Mouse (Mus musculus) midbrain, embryonic 16.5 days (tissue): ENCODE data around the gene Naa60. TPM values are rescaled to one million over a fixed set of nuclear protein-coding genes. Genes with fewer than 3 reads are reported as not detected.

Experiments used
- ATAC-seq: fragments of 200-750 bp; cut with Nextera tagmentation; 2 replicates; pipeline ENCODE4 v1.8.0; 2017; ENCODE audit warnings: moderate TSS enrichment
- H3K27ac ChIP-seq: fragments of 300-500 bp; sonication (generic); 2 replicates; pipeline ENCODE4 v1.5.1; 2014; ENCODE audit warnings: mild to moderate bottlenecking, low read length, mixed read lengths
- H3K27me3 ChIP-seq: fragments of 300-500 bp; sonication (generic); 2 replicates; pipeline ENCODE4 v1.6.1; 2014; ENCODE audit warnings: low read depth, low read length, mixed read lengths; ENCODE audit not compliant: control insufficient read depth, insufficient read depth
- H3K36me3 ChIP-seq: fragments of 300-500 bp; sonication (generic); 2 replicates; pipeline ENCODE4 v1.6.1; 2014; ENCODE audit warnings: mild to moderate bottlenecking, low read length, moderate library complexity, mixed read lengths; ENCODE audit not compliant: control insufficient read depth, insufficient read depth
- H3K4me1 ChIP-seq: fragments of 300-500 bp; sonication (generic); 2 replicates; pipeline ENCODE4 v1.6.1; 2014; ENCODE audit warnings: mild to moderate bottlenecking, low read length, mixed read lengths; ENCODE audit not compliant: control insufficient read depth, insufficient read depth
- H3K4me2 ChIP-seq: fragments of 300-500 bp; sonication (generic); 2 replicates; pipeline ENCODE4 v1.6.1; 2014; ENCODE audit warnings: mild to moderate bottlenecking, low read length, mixed read lengths
- H3K4me3 ChIP-seq: fragments of 300-500 bp; sonication (generic); 2 replicates; pipeline ENCODE4 v1.5.1; 2014; ENCODE audit warnings: low read depth, mild to moderate bottlenecking, low read length, moderate library complexity, mixed read lengths
- H3K9ac ChIP-seq: fragments of 300-500 bp; sonication (generic); 2 replicates; pipeline ENCODE4 v1.6.1; 2014; ENCODE audit warnings: low read depth, low read length, mixed read lengths
- H3K9me3 ChIP-seq: fragments of 300-500 bp; sonication (generic); replicated peaks from 2 replicates; pipeline ENCODE4 v1.6.1; 2014; ENCODE audit warnings: mild to moderate bottlenecking, low read length, mixed read lengths; ENCODE audit not compliant: control insufficient read depth, poor library complexity, severe bottlenecking
- WGBS: fragments of 180-500 bp; shearing (Covaris S2); extraction: QIAGEN DNeasy Blood & Tissue Kit; methylation state at CpG from one replicate; pipeline ENCODE4 v1.1.7; 2014; 5-methylcytosine and 5-hydroxymethylcytosine counted together
- microRNA-seq: library from miRNA; unstranded; fragments of <30 nt; microRNA quantifications from one replicate; pipeline ENCODE4, GENCODE M21; 2017
- polyA plus RNA-seq: library from polyadenylated mRNA; unstranded; fragments of >200 nt; fragmentation: Nextera tagmentation; extraction: Ambion mirVana; gene quantifications from 2 replicates; pipeline ENCODE4 v1.2.1, GENCODE M21; 2015

Gene Naa60
- polyA plus RNA-seq, 1 experiment from 2014 or later: 110 TPM

- Histone ChIP-seq H3K9me3 (no peaks in the 10 kb centered on the region), H3K9ac (no peak overlapping the region), H3K27me3 (no peaks in the 10 kb centered on the region), H3K4me1 (no peaks in the 10 kb centered on the region), H3K4me2 (no peak overlapping the region), H3K4me3 (no peak overlapping the region), H3K36me3 (peaks cover 49% of the 10 kb centered on the region), H3K27ac (no peak overlapping the region)
- WGBS: 98% methylated on average over 1 of the region's 1 CpGs
- ATAC-seq: no peak
Observed at GRCm38 (mm10) chr16:3934091-3934490, 61.9 kb downstream of the Naa60 start.

GRCm38 (mm10) chr16:3934701-3935100 is 62.5 kb downstream of the Naa60 start:
- no peaks in the 10 kb centered on the region for H3K27me3 ChIP-seq
- no peak overlapping the region for H3K9ac ChIP-seq
- no peaks in the 10 kb centered on the region for H3K9me3 ChIP-seq
- 93% methylated on average over 4 of the region's 4 CpGs for WGBS
- H3K36me3 ChIP-seq: peaks cover 51% of the 10 kb centered on the region
- H3K4me1 ChIP-seq: no peaks in the 10 kb centered on the region
- no peak for ATAC-seq
- H3K27ac ChIP-seq: no peak overlapping the region
- H3K4me3 ChIP-seq: no peak overlapping the region
- no peak overlapping the region for H3K4me2 ChIP-seq

DNA sequence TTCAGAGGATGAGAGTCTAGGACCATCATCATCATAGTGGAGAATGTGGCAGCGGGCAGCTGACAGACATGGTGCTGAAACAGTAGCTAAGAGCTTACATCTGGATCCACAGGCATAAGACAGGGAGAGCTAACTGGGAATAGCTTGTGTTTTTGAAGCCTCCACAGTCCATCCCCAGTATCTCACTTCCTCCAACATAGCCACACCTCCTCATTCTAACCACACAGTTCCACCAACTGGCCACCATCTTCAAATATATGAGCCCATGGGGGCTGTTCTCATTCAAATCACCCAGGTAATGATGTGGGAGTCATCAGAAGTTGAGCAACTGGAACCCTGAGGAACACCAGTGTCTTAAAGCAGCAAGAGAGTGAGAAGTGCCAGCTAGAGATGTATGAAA is 79.0 kb downstream of the Naa60 start:
- Histone ChIP-seq H3K36me3 (no peaks in the 10 kb centered on the region), H3K27ac (no peak overlapping the region), H3K27me3 (no peaks in the 10 kb centered on the region), H3K4me2 (no peak overlapping the region), H3K9me3 (no peaks in the 10 kb centered on the region), H3K4me1 (no peaks in the 10 kb centered on the region), H3K4me3 (no peak overlapping the region), H3K9ac (no peak overlapping the region)
- no peak for ATAC-seq
- 96% methylated on average over 1 of the region's 1 CpGs for WGBS

Small RNA genes lying within 50 kb of the gene (microRNA-seq; reads per million reads assigned to microRNA genes)
- gene Gm23493: not detected

Other genes starting within 250 kb of the Naa60 start
- not detected in 2 replicates for gene Mefv, start 154.3 kb upstream of the Naa60 start, polyA plus RNA-seq
- 52.3 and 56.5 TPM in 2 replicates for gene Zfp263, start 128.3 kb upstream of the Naa60 start, polyA plus RNA-seq
- not detected in 2 replicates for gene Olfr15, start 41.5 kb upstream of the Naa60 start, polyA plus RNA-seq
- 3.8 and 3.9 TPM in 2 replicates for gene Zfp174, start 25.1 kb upstream of the Naa60 start, polyA plus RNA-seq
- 20.6 and 21.8 TPM in 2 replicates for gene Zfp597, start 12.2 kb downstream of the Naa60 start, polyA plus RNA-seq
- gene Gm20695, start 12.3 kb downstream of the Naa60 start, polyA plus RNA-seq: 2.7 and 5.4 TPM in 2 replicates
- 13.2 and 14.7 TPM in 2 replicates for gene 1700037C18Rik, start 36.3 kb downstream of the Naa60 start, polyA plus RNA-seq
- gene Cluap1, start 36.4 kb downstream of the Naa60 start, polyA plus RNA-seq: 42.3 and 44.4 TPM in 2 replicates
- gene Nlrc3, start 104.3 kb downstream of the Naa60 start, polyA plus RNA-seq: 1.1 and 1.2 TPM in 2 replicates
- gene Slx4, start 131.4 kb downstream of the Naa60 start, polyA plus RNA-seq: 30.8 and 32.3 TPM in 2 replicates
- gene Dnase1, start 164.6 kb downstream of the Naa60 start, polyA plus RNA-seq: 6.1 and 6.7 TPM in 2 replicates
- gene Trap1, start 205.5 kb downstream of the Naa60 start, polyA plus RNA-seq: 48.4 and 53.2 TPM in 2 replicates